Mouse (Mus musculus) G1E (cell line): ENCODE data around the gene Prrc2c. TPM values are rescaled to one million over a fixed set of nuclear protein-coding genes. Genes with fewer than 3 reads are reported as not detected.

ENCODE experiments used
- ATAC-seq: 2 replicates; pipeline ENCODE4 v1.8.0; 2016; ENCODE audit warnings: mild to moderate bottlenecking; ENCODE audit not compliant: insufficient number of reproducible peaks, poor library complexity, low FRiP score, severe bottlenecking; ENCODE audit errors: extremely low read depth
- DNase-seq: peaks from one replicate; pipeline ENCODE4 v3.0.0; 2012; ENCODE audit warnings: low spot score
- H3K27me3 ChIP-seq: 2 replicates; pipeline ENCODE4 v1.6.1; 2012; ENCODE audit warnings: mild to moderate bottlenecking, low read length, inconsistent platforms; ENCODE audit not compliant: insufficient read depth
- H3K36me3 ChIP-seq: replicated peaks from 2 replicates; pipeline ENCODE3; 2012; ENCODE audit warnings: mild to moderate bottlenecking, inconsistent platforms
- H3K4me1 ChIP-seq: 2 replicates; pipeline ENCODE4 v1.6.1; 2012; ENCODE audit warnings: low read depth, low read length, inconsistent platforms, mixed read lengths; ENCODE audit not compliant: insufficient read depth
- H3K4me3 ChIP-seq: 2 replicates; pipeline ENCODE4 v1.5.1; 2012; ENCODE audit warnings: low read depth, mild to moderate bottlenecking, inconsistent platforms, low read length, moderate library complexity, mixed read lengths
- H3K9me3 ChIP-seq: replicated peaks from 2 replicates; pipeline ENCODE4 v1.6.1; 2012; ENCODE audit warnings: inconsistent platforms
- CTCF ChIP-seq: IDR thresholded peaks from 2 replicates; pipeline ENCODE4 v1.5.1; 2012; ENCODE audit warnings: low read depth, low read length, inconsistent platforms, mixed read lengths
- GATA1 ChIP-seq: IDR thresholded peaks from 2 replicates; pipeline ENCODE4 v1.6.1; 2012; ENCODE audit warnings: borderline replicate concordance, low read length, inconsistent platforms, mixed read lengths
- GATA2 ChIP-seq: IDR thresholded peaks from 2 replicates; pipeline ENCODE4 v1.6.1; 2012; ENCODE audit warnings: low read depth, low read length, inconsistent platforms, borderline replicate concordance
- POLR2AphosphoS5 ChIP-seq: IDR thresholded peaks from 2 replicates; pipeline ENCODE4 v1.6.1; 2012; ENCODE audit warnings: low read depth, low read length, inconsistent platforms; ENCODE audit not compliant: insufficient replicate concordance
- TAL1 ChIP-seq: conservative IDR thresholded peaks from 2 replicates; pipeline ENCODE4 v1.6.1; 2012; ENCODE audit warnings: low read depth, low read length, inconsistent platforms, mixed read lengths
- polyA plus RNA-seq: library from polyadenylated mRNA; stranded (reverse); fragments of >175 nt; gene quantifications from 2 replicates; pipeline ENCODE4 v1.2.3, GENCODE M21; 2012
- total RNA-seq, 2 experiments: library from RNA; stranded (forward) in 1 of 2; stranded (reverse) in 1 of 2; fragments of 200-1000 nt in 1 of 2; fragments of >200 nt in 1 of 2; fragmentation: Nextera tagmentation in 1 of 2; gene quantifications; 2 replicates each; pipeline ENCODE4 v1.2.3; 2014 to 2017

Prrc2c gene
- total and polyA plus RNA-seq, 3 experiments = 98.0 to 595 (median 152) TPM

- ATAC-seq (no peak), DNase-seq (peak; percentile 13)
- TF ChIP-seq GATA1 (no peak), POLR2AphosphoS5 (no peak), CTCF (no peak), TAL1 (no peak), GATA2 (no peak)
- no peaks in the 10 kb centered on the region for H3K36me3 ChIP-seq
- H3K9me3 ChIP-seq = no peaks in the 10 kb centered on the region
- H3K27me3 ChIP-seq = peaks cover 2% of the 10 kb centered on the region
- peaks cover 7% of the 10 kb centered on the region; the same call in 1 of the 2 replicates for H3K4me1 ChIP-seq
- H3K4me3 ChIP-seq = no peak overlapping the region
These were observed 115.1 kb downstream of the Prrc2c start for GRCm38 (mm10) chr1:162625229-162625628.

- TF ChIP-seq GATA1 = no peak
- TF ChIP-seq TAL1 = no peak
- no peak for TF ChIP-seq GATA2
- no peak for TF ChIP-seq POLR2AphosphoS5
- no peak for TF ChIP-seq CTCF
These were observed 116.5 kb downstream of the Prrc2c start for GRCm38 (mm10) chr1:162623895-162624294.

More at GRCm38 (mm10) chr1:162623895-162624294, 116.5 kb downstream of the Prrc2c start:
- H3K27me3 ChIP-seq = peaks cover 2% of the 10 kb centered on the region
- H3K4me1 ChIP-seq = peaks cover 7% of the 10 kb centered on the region; the same call in 1 of the 2 replicates
- no peak for ATAC-seq
- DNase-seq = no peak
- no peak overlapping the region for H3K4me3 ChIP-seq
- H3K36me3 ChIP-seq = no peaks in the 10 kb centered on the region
- H3K9me3 ChIP-seq = no peaks in the 10 kb centered on the region

Other genes with a start within 250 kb of the Prrc2c start
- 16.0 and 16.9 TPM in 2 replicates for gene Mettl13, start 192.0 kb downstream of the Prrc2c start, total RNA-seq (2014; fragmentation: Nextera tagmentation)
- 27.0 and 27.6 TPM in 2 replicates for gene Mettl13, start 192.0 kb downstream of the Prrc2c start, total RNA-seq (2017)
- gene Mettl13, start 192.0 kb downstream of the Prrc2c start, polyA plus RNA-seq = 16.7 and 17.4 TPM in 2 replicates
- gene Vamp4, start 170.0 kb downstream of the Prrc2c start, total RNA-seq (2014; fragmentation: Nextera tagmentation) = 68.6 and 69.2 TPM in 2 replicates
- 36.5 and 46.7 TPM in 2 replicates for gene Vamp4, start 170.0 kb downstream of the Prrc2c start, total RNA-seq (2017)
- 19.8 and 20.6 TPM in 2 replicates for gene Vamp4, start 170.0 kb downstream of the Prrc2c start, polyA plus RNA-seq
- not detected in 2 replicates for gene Myoc, start 101.4 kb downstream of the Prrc2c start, total RNA-seq (2014; fragmentation: Nextera tagmentation)
- gene Myoc, start 101.4 kb downstream of the Prrc2c start, total RNA-seq (2017) = 0.11 and 0.12 TPM in 2 replicates
- not detected in 2 replicates for gene Myoc, start 101.4 kb downstream of the Prrc2c start, polyA plus RNA-seq
- not detected in 2 replicates for gene Myocos, start 82.3 kb downstream of the Prrc2c start, total RNA-seq (2014; fragmentation: Nextera tagmentation)
- not detected in 2 replicates for gene Myocos, start 82.3 kb downstream of the Prrc2c start, total RNA-seq (2017)
- not detected in 2 replicates for gene Myocos, start 82.3 kb downstream of the Prrc2c start, polyA plus RNA-seq
- not detected in 2 replicates for gene Fmo4, start 73.4 kb upstream of the Prrc2c start, total RNA-seq (2014; fragmentation: Nextera tagmentation)
- gene Fmo4, start 73.4 kb upstream of the Prrc2c start, total RNA-seq (2017) = 0.22 TPM in 1 of 2 replicates, not detected in the other
- 0.03 TPM in 1 of 2 replicates, not detected in the other for gene Fmo4, start 73.4 kb upstream of the Prrc2c start, polyA plus RNA-seq
- not detected in 2 replicates for gene Fmo1, start 126.1 kb upstream of the Prrc2c start, total RNA-seq (2014; fragmentation: Nextera tagmentation)
- gene Fmo1, start 126.1 kb upstream of the Prrc2c start, total RNA-seq (2017) = 0.35 and 0.82 TPM in 2 replicates
- not detected in 2 replicates for gene Fmo1, start 126.1 kb upstream of the Prrc2c start, polyA plus RNA-seq
- not detected in 2 replicates for gene Fmo2, start 158.2 kb upstream of the Prrc2c start, total RNA-seq (2014; fragmentation: Nextera tagmentation)
- 0.16 and 0.35 TPM in 2 replicates for gene Fmo2, start 158.2 kb upstream of the Prrc2c start, total RNA-seq (2017)
- gene Fmo2, start 158.2 kb upstream of the Prrc2c start, polyA plus RNA-seq = 0.03 TPM in 1 of 2 replicates, not detected in the other
- not detected in 2 replicates for gene Fmo6, start 197.0 kb upstream of the Prrc2c start, total RNA-seq (2014; fragmentation: Nextera tagmentation)
- 0.11 TPM in 1 of 2 replicates, not detected in the other for gene Fmo6, start 197.0 kb upstream of the Prrc2c start, total RNA-seq (2017)
- gene Fmo6, start 197.0 kb upstream of the Prrc2c start, polyA plus RNA-seq = not detected in 2 replicates
- gene Fmo3, start 244.0 kb upstream of the Prrc2c start, total RNA-seq (2014; fragmentation: Nextera tagmentation) = not detected in 2 replicates
- not detected in 2 replicates for gene Fmo3, start 244.0 kb upstream of the Prrc2c start, total RNA-seq (2017)
- gene Fmo3, start 244.0 kb upstream of the Prrc2c start, polyA plus RNA-seq = not detected in 2 replicates